Mouse (Mus musculus) frontal cortex, postnatal 10 days (tissue): Measurements from ENCODE around the gene Zfp160.
A peak's percentile ranks its signal among the peaks of the same experiment; 100 is the strongest.
"Not testable (repeated sequence)": the region's sequence is repeated elsewhere in the genome, so short reads cannot be mapped to it uniquely, and the experiment has no call there.

Experiments used
- DNase-seq, 2 experiments: peaks; one replicate each; pipeline ENCODE4 v3.0.0; 2022; ENCODE audit warnings: low spot score in 2 of 2, mixed read lengths in 1 of 2

The Zfp160 gene

DNA sequence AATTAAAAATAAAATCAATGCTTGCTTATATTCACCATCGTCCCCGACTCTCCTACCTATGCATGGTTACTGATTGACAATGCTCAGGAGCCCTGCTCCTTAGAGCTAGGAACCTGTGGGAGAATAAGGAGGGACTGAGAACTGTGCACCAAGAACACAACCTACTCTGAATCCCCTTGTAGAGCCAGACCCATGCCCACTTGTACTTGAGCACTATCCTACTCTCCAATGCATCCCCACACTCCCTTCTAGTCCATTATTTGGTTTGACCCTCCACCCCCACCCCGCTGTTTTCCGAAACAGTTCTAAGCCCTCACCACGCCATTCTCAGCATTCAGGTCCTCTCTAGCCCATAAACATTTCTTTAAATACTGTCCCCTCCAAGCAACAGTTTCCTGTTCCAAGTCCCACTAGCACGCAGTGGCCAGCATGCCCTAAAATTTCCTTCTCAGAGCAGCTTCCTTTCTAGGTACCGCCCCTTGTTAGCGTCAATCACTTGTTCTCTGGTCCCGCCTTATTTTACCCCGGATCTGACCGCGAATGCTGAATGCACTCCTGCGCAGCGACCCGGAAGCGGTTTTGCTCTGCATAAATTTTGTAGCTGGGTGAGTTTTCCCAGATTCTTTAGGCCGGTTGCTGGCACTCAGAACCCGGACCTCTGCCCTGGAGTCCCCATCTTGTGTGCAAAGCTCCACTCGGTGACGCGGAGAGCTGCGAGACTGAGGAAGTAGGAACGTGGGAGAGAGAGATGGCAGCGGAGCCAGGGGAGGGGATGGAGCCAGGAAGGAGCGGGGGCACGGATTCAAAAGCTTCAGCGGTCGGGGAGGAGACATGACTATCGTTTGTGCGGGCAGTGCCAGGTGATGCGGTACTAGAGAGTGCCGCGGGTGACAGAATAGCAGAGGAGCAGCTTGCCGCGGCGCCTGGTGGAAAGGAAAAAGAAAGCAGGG is at the start of gene Zfp160:
Gene Zfp160, plus strand, starts transcription at position 522 of the 950 bp plus-strand sequence.
- DNase-seq: peak; percentile 83 to 86

DNA sequence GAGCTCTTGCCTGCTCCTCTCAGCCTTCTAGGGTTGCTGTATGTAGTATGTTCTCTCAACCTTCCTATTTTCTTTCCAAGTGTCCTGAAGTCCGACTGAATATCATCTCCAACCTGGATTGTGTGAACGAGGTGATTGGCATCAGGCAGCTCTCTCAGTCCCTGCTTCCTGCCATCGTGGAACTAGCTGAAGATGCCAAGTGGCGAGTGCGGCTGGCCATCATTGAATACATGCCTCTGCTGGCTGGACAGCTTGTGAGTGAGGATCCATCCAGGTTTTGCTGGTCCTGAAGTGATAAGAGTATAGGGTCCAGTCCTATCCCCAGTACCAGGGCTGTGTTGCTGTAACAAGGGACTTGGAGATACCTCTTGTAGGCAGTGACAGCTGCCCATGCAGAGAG is 48.3 kb upstream of the Zfp160 start:
- DNase-seq: no peak

DNA sequence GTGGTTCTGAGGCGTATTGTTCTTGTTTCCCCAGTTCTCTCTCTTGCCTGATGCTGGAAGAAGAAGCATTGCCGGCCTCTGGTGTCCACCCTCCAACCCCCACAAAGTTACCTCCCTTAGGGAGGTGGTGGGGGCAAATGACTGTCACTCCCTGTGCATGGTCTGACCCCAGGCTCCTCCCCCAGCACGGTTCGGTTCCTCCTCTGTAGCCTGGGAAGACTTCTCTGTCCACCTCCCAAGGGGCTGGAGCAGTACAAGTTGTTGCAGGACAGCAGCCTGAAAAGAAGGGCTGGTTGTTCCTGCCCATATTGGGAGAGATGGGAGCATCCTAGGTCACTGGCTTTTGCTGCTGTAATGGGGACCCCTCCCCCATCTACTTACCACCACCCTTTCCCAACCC is 43.3 kb upstream of the Zfp160 start:
- no peak for DNase-seq

DNA sequence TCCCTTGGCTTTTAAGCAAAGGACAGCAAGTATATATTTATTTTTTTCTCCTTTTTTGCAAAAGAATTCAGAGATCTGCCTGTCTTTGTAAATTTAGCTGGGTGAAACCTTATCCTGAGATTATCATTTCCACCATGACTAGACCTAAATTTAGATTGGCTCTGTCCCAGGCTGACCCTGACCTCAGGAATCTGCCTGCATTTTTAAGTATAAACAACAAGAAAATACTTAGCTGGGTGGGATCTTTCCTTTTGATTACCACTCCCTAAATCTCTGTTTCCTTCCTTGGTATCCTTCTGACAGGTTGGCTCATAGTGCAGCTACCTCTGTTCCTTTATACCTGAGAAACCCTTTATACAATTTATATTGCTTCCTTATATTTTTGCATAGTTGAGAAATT is 42.0 kb upstream of the Zfp160 start:
- DNase-seq: no peak

DNA sequence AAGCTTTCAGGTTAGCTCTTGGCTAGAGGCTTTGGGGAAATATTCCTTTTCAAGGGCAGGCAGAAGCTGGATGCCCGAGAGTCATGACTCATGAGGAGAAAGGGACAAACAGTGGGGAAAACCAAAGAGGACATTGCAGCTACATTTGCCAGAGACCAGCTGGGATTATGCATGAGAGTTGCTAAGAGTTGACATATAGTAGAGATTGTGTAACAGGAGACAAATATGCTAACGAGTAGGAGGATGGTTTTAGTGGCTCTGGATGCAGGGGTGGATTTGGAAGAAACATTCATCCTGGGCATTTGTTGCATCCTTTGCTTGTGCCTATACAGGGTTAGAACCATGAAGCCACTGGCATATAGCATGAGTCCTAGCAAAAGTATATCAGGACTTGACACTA is 15.0 kb upstream of the Zfp160 start:
- no peak for DNase-seq

DNA sequence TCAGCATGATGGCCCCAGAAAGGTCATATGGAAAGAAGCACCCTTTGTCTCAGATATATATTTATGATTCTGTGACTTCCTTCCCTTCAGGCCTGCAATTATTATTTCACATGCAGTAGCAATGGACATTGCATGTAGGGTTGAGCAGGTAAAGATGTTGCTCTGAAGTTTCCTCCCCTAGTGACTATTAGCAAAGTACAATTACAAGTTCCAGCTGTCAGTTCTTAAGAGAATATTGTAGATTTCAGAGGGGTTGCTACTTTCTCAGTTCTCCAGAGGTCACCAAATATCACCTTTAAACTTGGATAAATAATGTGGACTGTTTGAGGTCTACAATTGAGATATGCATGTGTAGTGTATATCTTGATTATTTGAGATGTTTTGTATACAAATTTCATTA is 12.3 kb upstream of the Zfp160 start, which contains the start of gene Vmn1r233:
Gene Vmn1r233, minus strand, starts transcription at position 101 of the 400 bp plus-strand sequence.
- DNase-seq: no peak

DNA sequence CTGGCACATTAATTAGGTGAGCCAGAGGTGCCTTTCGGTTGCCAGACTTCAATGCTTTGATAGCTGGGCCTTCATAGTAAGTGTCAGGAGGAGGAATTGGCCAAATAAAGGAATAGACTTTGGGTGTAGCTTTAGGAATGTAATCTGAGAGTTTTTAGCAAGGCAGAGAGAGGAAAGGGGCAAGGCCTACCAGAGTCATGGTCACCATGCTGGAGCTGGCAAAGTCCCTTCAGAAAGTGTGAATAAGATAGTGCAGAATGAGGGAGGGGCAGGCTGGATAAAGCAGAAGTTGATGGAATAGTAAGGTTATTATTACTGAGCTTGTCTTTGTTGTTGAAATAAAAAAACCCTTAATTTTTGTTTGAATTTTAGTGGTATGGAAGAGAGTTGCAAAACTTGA is 1.0 kb downstream of the Zfp160 start:
- no peak for DNase-seq

DNA sequence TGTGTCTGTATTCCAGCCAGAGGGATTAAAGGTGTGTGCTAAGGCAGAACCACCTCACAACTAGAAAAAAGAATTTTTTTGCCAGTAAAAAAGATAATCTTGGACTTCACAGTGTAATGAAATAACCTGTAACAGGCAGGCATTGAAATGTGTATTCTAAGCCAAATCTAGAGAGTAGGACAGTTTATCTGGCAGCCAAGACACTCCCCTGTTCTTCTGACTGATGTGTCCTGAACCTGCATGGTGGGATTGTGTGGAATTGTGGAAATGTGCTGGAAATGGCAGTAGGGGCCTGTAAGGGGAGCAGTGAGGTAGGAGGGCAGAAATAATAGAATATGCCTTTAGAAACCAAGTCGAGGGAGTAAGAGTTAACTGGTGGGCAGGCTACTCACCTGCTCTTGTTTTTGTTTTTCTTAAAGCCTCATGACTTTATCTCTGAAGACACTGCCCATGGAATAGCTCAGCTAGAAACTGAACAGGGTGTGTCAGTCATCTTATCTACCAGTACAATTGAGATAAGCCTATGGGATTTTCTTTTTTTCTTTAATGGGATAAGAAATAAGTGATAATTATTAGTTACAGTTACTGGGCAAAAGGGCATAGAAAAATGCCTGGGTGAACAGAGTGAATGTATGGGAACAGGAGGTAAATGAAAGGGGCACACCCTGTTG is 9.8 kb downstream of the Zfp160 start:
- no peak for DNase-seq

DNA sequence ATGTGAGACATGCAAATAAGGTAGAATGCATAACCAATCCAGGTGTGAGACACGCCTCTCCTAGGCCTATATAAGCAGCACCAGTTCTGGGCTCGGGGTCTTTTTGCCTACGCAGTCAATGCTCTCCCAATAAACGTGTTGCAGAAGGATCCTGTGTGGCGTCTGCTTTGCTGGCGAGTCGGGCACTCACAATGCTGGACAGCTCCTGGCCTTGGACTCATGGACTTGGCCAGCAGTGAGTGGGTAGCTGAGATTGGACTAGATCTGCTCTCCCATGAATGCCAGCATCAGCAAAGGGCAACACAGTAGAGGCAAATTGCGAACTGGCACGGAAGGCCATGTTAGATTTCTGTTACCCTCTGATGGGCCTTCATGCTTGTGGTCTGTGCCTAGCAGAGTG is 39.3 kb downstream of the Zfp160 start:
- not testable (repeated sequence) for DNase-seq

DNA sequence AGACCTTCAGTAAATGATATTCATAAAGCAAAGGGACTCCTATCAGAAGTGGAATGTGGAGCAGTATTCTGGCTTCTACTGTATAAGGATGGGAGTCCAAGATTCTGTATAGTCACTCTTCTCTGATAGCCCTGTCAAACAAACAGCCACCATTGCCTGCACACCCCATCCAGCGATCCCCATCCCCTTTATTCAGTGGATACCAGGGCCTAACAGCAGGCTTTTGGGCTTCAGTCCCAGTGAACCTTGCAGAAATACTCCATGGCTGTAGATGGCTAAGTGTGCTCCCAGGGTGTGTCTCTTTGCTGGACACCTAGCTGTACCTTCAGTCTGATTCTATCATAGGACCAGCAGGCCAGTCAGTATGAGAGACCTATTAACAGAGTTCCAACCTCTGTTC is 42.2 kb downstream of the Zfp160 start:
- DNase-seq: no peak

DNA sequence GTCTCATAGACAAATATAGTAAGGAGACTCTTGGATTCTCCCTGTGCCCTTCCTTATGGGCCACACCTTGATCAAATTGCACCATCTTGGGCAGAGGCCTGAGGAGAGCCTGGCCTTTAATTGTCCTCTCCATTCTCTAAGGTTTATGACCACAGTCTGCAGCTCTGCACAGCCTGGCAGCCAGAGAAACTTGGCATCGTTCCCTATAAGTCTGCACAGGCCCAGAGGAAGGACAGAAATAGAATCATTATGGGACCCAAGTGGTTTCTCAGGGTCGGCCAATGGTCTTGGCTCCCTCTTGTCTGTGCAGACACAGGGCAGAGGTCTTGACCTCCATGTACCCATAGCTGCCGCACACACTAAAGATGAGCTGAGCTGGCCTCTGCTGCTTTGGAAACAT is 42.6 kb downstream of the Zfp160 start:
- not testable (repeated sequence) for DNase-seq

DNA sequence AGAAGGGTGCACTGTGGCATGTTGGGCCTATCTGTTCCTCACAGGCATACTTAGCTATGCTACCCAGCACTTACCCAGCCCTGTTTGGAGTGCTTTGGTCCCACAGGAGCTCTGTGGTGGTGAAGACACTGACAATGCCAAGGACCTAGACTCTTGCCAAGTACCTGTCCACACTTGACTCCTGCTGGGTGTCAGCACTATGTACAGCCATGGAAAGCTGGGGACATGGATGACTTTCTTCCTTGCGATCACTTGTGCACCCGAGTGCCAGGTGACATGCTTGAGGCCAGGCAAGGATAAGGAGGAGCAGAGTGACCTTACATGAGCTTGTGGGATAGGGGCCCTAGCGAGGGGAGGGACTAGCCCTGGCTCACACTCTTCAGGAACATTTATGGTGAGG is 43.2 kb downstream of the Zfp160 start:
- not testable (repeated sequence) for DNase-seq

DNA sequence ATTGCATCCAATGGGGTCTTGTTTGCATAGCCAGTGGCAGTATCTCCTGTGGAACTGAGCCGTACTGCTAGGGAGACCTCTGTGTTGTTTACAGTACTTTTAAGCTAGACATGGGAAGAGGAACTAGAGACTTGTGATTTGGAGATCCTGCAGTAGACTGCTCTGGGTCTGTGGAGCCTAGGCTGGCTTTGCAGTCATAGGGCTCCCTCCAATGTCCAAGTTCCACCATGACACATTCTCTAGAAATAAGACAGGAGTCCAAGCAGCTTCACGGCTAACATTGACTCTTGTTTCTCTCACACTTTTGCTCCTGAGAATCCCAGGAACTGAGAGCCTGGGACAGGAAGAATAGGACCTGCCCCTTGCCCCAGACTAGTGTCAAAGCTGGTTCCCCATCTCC is 44.6 kb downstream of the Zfp160 start:
- no peak for DNase-seq

DNA sequence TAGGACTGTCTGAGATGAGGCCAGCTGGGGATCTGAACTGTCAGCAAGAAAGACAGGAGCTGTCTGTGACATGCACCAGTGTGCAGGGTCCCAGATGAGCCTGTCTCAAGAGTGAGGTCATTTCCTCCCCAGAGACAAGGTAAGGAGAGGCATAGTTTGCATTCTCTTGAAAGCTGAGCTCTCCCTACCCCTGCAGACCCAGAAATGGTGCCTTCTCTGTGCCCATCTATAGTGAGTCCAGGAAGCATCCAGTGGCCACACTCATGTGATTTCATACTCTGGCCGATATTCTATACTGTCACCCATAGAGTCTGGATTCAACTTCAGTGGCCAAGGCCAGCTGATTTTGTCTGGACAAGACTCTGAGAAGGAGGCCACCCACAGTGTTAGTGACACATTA is 46.4 kb downstream of the Zfp160 start:
- DNase-seq: not testable (repeated sequence)

DNA sequence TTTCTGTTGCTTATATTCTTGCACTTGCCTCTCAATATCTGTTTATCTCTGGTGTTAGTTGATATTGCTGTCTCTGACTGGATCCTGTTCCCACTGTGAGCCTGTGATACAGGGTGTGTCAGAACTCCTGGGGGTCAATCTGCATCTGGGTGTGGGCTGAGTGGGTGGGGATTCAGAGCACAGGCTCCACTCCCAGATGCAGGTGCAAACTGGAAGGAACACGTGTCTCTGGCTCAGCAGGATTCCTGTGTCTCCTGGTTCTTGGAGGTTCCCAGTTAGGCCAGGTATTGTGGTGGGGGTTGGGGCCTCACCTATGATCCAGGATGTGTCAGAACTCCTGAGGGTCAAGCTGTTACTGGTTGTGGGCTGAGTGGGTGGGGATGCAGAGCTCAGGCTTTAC is 56.8 kb downstream of the Zfp160 start:
- DNase-seq: no peak

DNA sequence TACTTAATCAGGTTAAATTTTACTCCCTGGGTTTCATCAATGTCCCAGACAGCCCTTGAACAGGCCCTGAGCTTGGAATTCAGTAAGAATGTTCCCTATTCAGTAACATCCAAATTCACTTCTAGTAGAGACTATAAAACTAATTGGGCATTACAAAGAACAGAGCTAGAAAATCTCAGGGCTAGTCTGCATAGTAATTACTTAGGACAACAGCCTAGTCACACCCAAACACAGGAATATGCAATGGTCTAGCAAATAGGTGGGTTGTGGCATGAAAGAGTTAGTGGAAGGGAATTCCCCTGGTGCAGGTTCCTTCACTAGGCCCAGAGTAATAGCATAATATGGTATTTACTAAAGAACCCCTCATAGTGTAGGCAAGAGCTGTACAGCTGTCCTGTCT is 58.3 kb downstream of the Zfp160 start:
- DNase-seq: no peak

DNA sequence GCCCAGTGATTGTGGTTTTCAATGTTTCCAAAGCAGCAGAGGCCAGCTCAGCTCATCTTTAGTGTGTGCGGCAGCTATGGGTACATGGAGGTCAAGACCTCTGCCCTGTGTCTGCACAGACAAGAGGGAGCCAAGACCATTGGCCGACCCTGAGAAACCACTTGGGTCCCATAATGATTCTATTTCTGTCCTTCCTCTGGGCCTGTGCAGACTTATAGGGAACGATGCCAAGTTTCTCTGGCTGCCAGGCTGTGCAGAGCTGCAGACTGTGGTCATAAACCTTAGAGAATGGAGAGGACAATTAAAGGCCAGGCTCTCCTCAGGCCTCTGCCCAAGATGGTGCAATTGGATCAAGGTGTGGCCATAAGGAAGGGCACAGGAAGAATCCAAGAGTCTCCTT is 60.7 kb downstream of the Zfp160 start:
- DNase-seq: not testable (repeated sequence)

DNA sequence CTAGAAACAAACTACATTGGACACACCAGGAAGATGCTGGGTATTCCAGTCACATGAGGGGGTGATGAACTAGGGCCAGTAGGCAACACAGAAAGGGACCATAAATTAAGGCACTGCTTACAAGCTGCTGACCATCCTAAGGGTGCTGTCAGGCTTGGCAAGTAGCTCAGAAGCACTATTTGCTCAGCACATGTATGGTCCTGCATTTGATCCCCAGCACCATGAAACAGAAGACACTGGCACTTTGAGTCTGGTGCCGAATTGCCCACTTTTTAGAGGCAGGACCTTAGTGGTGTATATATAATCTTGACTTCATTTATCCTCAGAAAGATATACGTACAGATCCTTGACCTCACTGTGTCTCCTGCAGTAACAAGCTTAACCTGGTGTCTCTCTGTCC is 62.3 kb downstream of the Zfp160 start:
- not testable (repeated sequence) for DNase-seq
